Mouse (Mus musculus) limb, embryonic 13.5 days (tissue): Measurements from ENCODE around the gene N4bp2. TPM values are rescaled to one million over a fixed set of nuclear protein-coding genes. Genes with fewer than 3 reads are reported as not detected.
A peak's percentile ranks its signal among the peaks of the same experiment; 100 is the strongest.

Experiments used
- ATAC-seq: fragments of 200-750 bp; cut with Nextera tagmentation; 2 replicates; pipeline ENCODE4 v1.8.0; 2017; ENCODE audit warnings: low read depth, moderate number of reproducible peaks, moderate TSS enrichment; ENCODE audit not compliant: low FRiP score
- H3K27ac ChIP-seq: fragments of 300-500 bp; sonication (generic); 2 replicates; pipeline ENCODE4 v1.5.1; 2015; ENCODE audit warnings: inconsistent platforms, mild to moderate bottlenecking, moderate library complexity
- H3K27me3 ChIP-seq: fragments of 300-500 bp; sonication (generic); 2 replicates; pipeline ENCODE4 v1.6.1; 2015; ENCODE audit warnings: mild to moderate bottlenecking, inconsistent platforms
- H3K36me3 ChIP-seq: fragments of 300-500 bp; sonication (generic); 2 replicates; pipeline ENCODE4 v1.6.1; 2015; ENCODE audit warnings: inconsistent platforms, mild to moderate bottlenecking, moderate library complexity
- H3K4me1 ChIP-seq: fragments of 300-500 bp; sonication (generic); 2 replicates; pipeline ENCODE4 v1.6.1; 2015; ENCODE audit warnings: inconsistent platforms
- H3K4me2 ChIP-seq: fragments of 300-500 bp; sonication (generic); replicated peaks from 2 replicates; pipeline ENCODE4 v1.6.1; 2015; ENCODE audit warnings: inconsistent platforms, mild to moderate bottlenecking, moderate library complexity
- H3K4me3 ChIP-seq: fragments of 300-500 bp; sonication (generic); 2 replicates; pipeline ENCODE4 v1.5.1; 2015; ENCODE audit warnings: moderate library complexity, mild to moderate bottlenecking, inconsistent platforms
- H3K9ac ChIP-seq: fragments of 300-500 bp; sonication (generic); 2 replicates; pipeline ENCODE4 v1.6.1; 2015; ENCODE audit warnings: mild to moderate bottlenecking, inconsistent platforms
- H3K9me3 ChIP-seq: fragments of 300-500 bp; sonication (generic); 2 replicates; pipeline ENCODE4 v1.6.1; 2016; ENCODE audit warnings: inconsistent platforms
- WGBS: fragments of 180-500 bp; shearing (Covaris S2); methylation state at CpG from one replicate; pipeline ENCODE4 v1.1.7; 2015; 5-methylcytosine and 5-hydroxymethylcytosine counted together
- polyA plus RNA-seq: library from polyadenylated mRNA; unstranded; fragments of >200 nt; fragmentation: Nextera tagmentation; extraction: Ambion mirVana; gene quantifications from 2 replicates; pipeline ENCODE4 v1.2.1, GENCODE M21; 2015

N4bp2 gene
- polyA plus RNA-seq, 1 experiment from 2014 or later, result 37.0 TPM

GRCm38 (mm10) chr5:65842947-65843346 lies 79.6 kb downstream of the N4bp2 start:
- 92% methylated on average over 7 of the region's 7 CpGs for WGBS

DNA sequence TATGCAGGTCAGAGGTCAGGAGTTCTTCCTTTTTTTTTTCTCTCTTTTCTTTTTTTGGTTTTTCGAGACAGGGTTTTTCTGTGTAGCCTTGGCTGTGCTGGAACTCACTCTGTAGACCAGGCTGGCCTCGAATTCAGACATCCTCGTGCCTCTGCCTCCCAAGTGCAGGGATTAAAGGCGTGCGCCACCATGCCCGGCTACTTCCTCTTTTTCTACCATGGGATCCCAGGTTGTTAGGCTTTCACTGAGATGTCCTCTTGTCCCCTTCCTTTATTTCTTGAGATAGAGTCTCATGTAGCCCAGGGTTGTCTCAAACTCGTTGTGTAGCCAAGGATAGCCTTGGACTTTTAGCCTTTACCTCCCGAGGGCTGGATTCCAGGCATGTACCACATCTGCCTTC lies 83.2 kb downstream of the N4bp2 start:
- Histone ChIP-seq H3K9me3 (no peaks in the 10 kb centered on the region), H3K27me3 (no peaks in the 10 kb centered on the region), H3K27ac (no peak overlapping the region), H3K4me2 (no peak overlapping the region), H3K4me1 (peaks cover 10% of the 10 kb centered on the region), H3K4me3 (no peak overlapping the region), H3K36me3 (no peaks in the 10 kb centered on the region), H3K9ac (no peak overlapping the region)
- WGBS, result 87% methylated on average over 8 of the region's 8 CpGs
- no peak for ATAC-seq

More at GRCm38 (mm10) chr5:65842947-65843346, 79.6 kb downstream of the N4bp2 start:
- no peaks in the 10 kb centered on the region for H3K27me3 ChIP-seq
- no peaks in the 10 kb centered on the region for H3K36me3 ChIP-seq
- no peak overlapping the region for H3K4me3 ChIP-seq
- peaks cover 10% of the 10 kb centered on the region for H3K4me1 ChIP-seq
- no peak for ATAC-seq
- no peak overlapping the region for H3K27ac ChIP-seq
- H3K9ac ChIP-seq, result no peak overlapping the region
- no peaks in the 10 kb centered on the region for H3K9me3 ChIP-seq
- no peak overlapping the region for H3K4me2 ChIP-seq

GRCm38 (mm10) chr5:65846958-65847357 lies 83.6 kb downstream of the N4bp2 start:
- Histone ChIP-seq H3K27ac (no peak overlapping the region), H3K4me2 (no peak overlapping the region), H3K9me3 (no peaks in the 10 kb centered on the region), H3K36me3 (no peaks in the 10 kb centered on the region), H3K9ac (no peak overlapping the region), H3K4me1 (peaks cover 10% of the 10 kb centered on the region), H3K27me3 (no peaks in the 10 kb centered on the region), H3K4me3 (no peak overlapping the region)
- ATAC-seq, result peak; percentile 54
- 57% methylated on average over 3 of the region's 3 CpGs for WGBS

DNA sequence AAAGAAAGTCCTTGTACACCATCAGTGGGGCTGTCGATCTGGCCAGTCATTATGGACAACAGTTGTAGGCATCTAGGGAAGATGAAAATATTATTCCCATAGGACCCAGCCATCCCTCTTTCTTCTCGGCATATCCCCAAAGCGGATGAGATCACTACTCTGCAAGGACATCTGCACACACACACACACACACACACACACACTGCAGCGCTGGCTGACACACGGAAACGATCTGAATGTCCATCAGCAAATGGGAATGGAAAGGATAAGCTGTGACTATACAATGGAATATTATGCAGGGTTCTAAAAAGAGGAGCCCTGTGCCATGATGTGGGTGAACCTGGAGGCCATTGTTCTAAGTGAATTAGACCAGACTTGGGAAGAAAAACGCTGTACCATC lies 84.3 kb downstream of the N4bp2 start:
- H3K4me2 ChIP-seq, result no peak overlapping the region
- H3K4me1 ChIP-seq, result peaks cover 10% of the 10 kb centered on the region
- 89% methylated on average over 7 of the region's 7 CpGs for WGBS
- no peaks in the 10 kb centered on the region for H3K27me3 ChIP-seq
- H3K27ac ChIP-seq, result no peak overlapping the region
- no peak overlapping the region for H3K4me3 ChIP-seq
- H3K9ac ChIP-seq, result no peak overlapping the region
- no peaks in the 10 kb centered on the region for H3K9me3 ChIP-seq
- H3K36me3 ChIP-seq, result no peaks in the 10 kb centered on the region
- ATAC-seq, result no peak

GRCm38 (mm10) chr5:65850765-65851164 lies 87.4 kb downstream of the N4bp2 start:
- Histone ChIP-seq H3K27ac (no peak overlapping the region), H3K4me1 (0 out of 2 replicates have a peak, but pooled peaks cover under 1% of the 10 kb centered on the region), H3K36me3 (no peaks in the 10 kb centered on the region), H3K27me3 (no peaks in the 10 kb centered on the region), H3K4me2 (no peak overlapping the region), H3K9me3 (no peaks in the 10 kb centered on the region), H3K9ac (no peak overlapping the region), H3K4me3 (no peak overlapping the region)
- no peak for ATAC-seq
- WGBS, result 61% methylated on average over 11 of the region's 11 CpGs

DNA sequence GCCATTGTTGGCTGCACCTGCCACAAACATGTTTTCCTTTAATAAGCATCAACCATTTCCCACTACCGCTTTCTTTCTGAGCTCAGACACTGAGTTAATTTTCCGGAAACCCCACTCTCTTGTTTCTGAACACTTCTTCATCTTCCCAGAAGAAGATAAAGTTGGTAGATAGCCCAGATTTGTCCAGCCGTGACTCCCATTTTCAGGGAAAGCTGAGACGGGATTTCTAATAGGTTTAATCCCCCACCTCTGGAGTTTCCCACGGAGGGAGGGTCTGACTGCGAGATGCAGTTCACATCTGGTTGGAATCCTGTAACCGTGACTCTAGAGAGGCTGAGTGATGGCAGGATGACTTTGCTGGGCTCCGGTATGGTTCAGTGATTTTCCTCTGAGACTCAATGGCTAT lies 91.5 kb downstream of the N4bp2 start:
- H3K4me3 ChIP-seq, result no peak overlapping the region
- H3K27ac ChIP-seq, result no peak overlapping the region
- no peaks in the 10 kb centered on the region for H3K36me3 ChIP-seq
- WGBS, result 47% methylated on average over 8 of the region's 8 CpGs
- H3K27me3 ChIP-seq, result no peaks in the 10 kb centered on the region
- H3K9ac ChIP-seq, result no peak overlapping the region
- peaks cover 13% of the 10 kb centered on the region; the same call in 1 of the 2 replicates for H3K4me1 ChIP-seq
- ATAC-seq, result no peak
- no peaks in the 10 kb centered on the region for H3K9me3 ChIP-seq
- H3K4me2 ChIP-seq, result no peak overlapping the region

DNA sequence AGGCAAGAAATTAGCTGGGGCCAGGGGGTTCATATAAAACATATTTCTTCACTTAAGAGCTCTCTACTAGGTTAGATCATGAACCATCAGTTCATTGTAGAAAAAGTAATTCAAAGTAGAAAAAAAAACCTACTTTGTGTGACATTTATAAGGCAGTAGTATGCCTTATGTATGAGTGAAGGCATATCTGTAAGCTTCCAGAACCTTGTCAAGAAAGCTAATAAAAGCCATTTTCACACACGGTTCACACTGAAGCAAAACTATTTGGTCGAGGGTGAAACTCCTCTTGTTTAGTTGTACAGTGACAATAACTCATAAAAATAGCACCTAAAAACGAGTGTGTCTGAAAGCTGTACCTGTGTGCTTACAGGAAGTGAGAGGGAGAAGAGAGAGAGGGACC lies 92.2 kb downstream of the N4bp2 start:
- no peak overlapping the region for H3K9ac ChIP-seq
- no peaks in the 10 kb centered on the region for H3K36me3 ChIP-seq
- 50% methylated on average over 3 of the region's 3 CpGs for WGBS
- H3K9me3 ChIP-seq, result no peaks in the 10 kb centered on the region
- peaks cover 13% of the 10 kb centered on the region; the same call in 1 of the 2 replicates for H3K4me1 ChIP-seq
- no peak overlapping the region for H3K4me3 ChIP-seq
- no peak overlapping the region for H3K4me2 ChIP-seq
- no peak for ATAC-seq
- H3K27me3 ChIP-seq, result no peaks in the 10 kb centered on the region
- no peak overlapping the region for H3K27ac ChIP-seq

- Histone ChIP-seq H3K36me3 (no peaks in the 10 kb centered on the region), H3K9me3 (no peaks in the 10 kb centered on the region), H3K4me2 (no peak overlapping the region), H3K4me3 (no peak overlapping the region), H3K4me1 (peaks cover 13% of the 10 kb centered on the region; the same call in 1 of the 2 replicates), H3K27ac (no peak overlapping the region), H3K27me3 (no peaks in the 10 kb centered on the region), H3K9ac (no peak overlapping the region)
- ATAC-seq, result no peak
- WGBS, result 87% methylated on average over 15 of the region's 17 CpGs
Measured at GRCm38 (mm10) chr5:65856591-65857411, 93.5 kb downstream of the N4bp2 start.

- no peak overlapping the region for H3K27ac ChIP-seq
- H3K9me3 ChIP-seq, result no peaks in the 10 kb centered on the region
- H3K27me3 ChIP-seq, result no peaks in the 10 kb centered on the region
- no peak overlapping the region for H3K4me2 ChIP-seq
- H3K9ac ChIP-seq, result no peak overlapping the region
- 82% methylated on average over 12 of the region's 12 CpGs for WGBS
- no peak for ATAC-seq
- H3K36me3 ChIP-seq, result no peaks in the 10 kb centered on the region
- no peak overlapping the region for H3K4me3 ChIP-seq
- peaks cover 13% of the 10 kb centered on the region; the same call in 1 of the 2 replicates for H3K4me1 ChIP-seq
Measured at GRCm38 (mm10) chr5:65857935-65858334, 94.6 kb downstream of the N4bp2 start.

- no peaks in the 10 kb centered on the region for H3K27me3 ChIP-seq
- H3K4me2 ChIP-seq, result no peak overlapping the region
- H3K9ac ChIP-seq, result no peak overlapping the region
- WGBS, result 68% methylated on average over 4 of the region's 6 CpGs
- no peak overlapping the region for H3K4me3 ChIP-seq
- no peaks in the 10 kb centered on the region for H3K9me3 ChIP-seq
- peaks cover 13% of the 10 kb centered on the region; the same call in 1 of the 2 replicates for H3K4me1 ChIP-seq
- ATAC-seq, result no peak
- H3K36me3 ChIP-seq, result no peaks in the 10 kb centered on the region
- peak overlapping the region; percentile 16; the same call in 1 of the 2 replicates for H3K27ac ChIP-seq
Measured at GRCm38 (mm10) chr5:65858355-65858754, 95.0 kb downstream of the N4bp2 start.

- 48% methylated on average over 12 of the region's 12 CpGs for WGBS
Measured at GRCm38 (mm10) chr5:65858898-65859297, 95.6 kb downstream of the N4bp2 start.

DNA sequence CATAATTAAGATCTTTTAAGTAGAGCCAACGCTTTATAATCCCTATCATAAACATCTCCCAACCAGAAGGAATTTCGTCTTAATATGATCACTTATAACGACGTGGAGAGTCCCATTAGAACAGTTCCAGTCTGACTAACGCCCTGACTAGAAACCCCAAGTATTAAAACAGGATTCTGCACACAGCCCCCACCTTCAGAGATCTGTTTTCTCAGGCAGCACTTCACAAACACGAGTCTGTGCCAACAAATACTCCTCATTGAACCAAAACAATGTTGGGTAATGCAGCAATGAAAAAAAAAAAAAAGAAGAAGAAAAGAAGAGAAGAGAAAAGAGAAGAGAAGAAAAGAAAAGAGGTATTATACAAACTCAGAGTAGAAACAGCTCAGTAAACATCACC lies 96.1 kb downstream of the N4bp2 start:
- H3K27me3 ChIP-seq, result no peaks in the 10 kb centered on the region
- WGBS, result 33% methylated on average over 6 of the region's 6 CpGs
- H3K36me3 ChIP-seq, result no peaks in the 10 kb centered on the region
- no peaks in the 10 kb centered on the region for H3K9me3 ChIP-seq
- no peak overlapping the region; the same call in 1 of the 2 replicates for H3K27ac ChIP-seq
- H3K4me3 ChIP-seq, result no peak overlapping the region
- peaks cover 13% of the 10 kb centered on the region; the same call in 1 of the 2 replicates for H3K4me1 ChIP-seq
- H3K4me2 ChIP-seq, result no peak overlapping the region
- no peak for ATAC-seq
- H3K9ac ChIP-seq, result no peak overlapping the region

More at GRCm38 (mm10) chr5:65858898-65859297, 95.6 kb downstream of the N4bp2 start:
- no peaks in the 10 kb centered on the region for H3K27me3 ChIP-seq
- no peaks in the 10 kb centered on the region for H3K36me3 ChIP-seq
- H3K4me3 ChIP-seq, result no peak overlapping the region
- H3K9ac ChIP-seq, result no peak overlapping the region
- H3K27ac ChIP-seq, result peak overlapping the region; percentile 16; the same call in 1 of the 2 replicates
- H3K9me3 ChIP-seq, result no peaks in the 10 kb centered on the region
- H3K4me1 ChIP-seq, result peaks cover 13% of the 10 kb centered on the region; the same call in 1 of the 2 replicates
- no peak overlapping the region for H3K4me2 ChIP-seq
- peak; percentile 82 for ATAC-seq
